Mouse (Mus musculus): ENCODE data around the gene Cdk17.

- no peak for TF ChIP-seq POLR2A (IDR thresholded peaks at IDR 0.05; ENCODE audit: borderline replicate concordance, extremely low read depth, low read depth, low read length)
- no peak for TF ChIP-seq CTCF (IDR thresholded peaks at IDR 0.05; ENCODE audit: insufficient read depth, low read length)
Measured at GRCm38 (mm10) chr10:93198958-93199357, 38.3 kb downstream of the Cdk17 start.

Data from lung, adult 2 months (tissue).